Mouse (Mus musculus) adipocyte (in vitro differentiated cells): Measurements from ENCODE around the gene Vegfc.

ENCODE experiments used
- DNase-seq: peaks from one replicate; pipeline ENCODE4 v3.0.0-alpha.2; 2016; ENCODE audit warnings: low spot score

Gene Vegfc

DNA sequence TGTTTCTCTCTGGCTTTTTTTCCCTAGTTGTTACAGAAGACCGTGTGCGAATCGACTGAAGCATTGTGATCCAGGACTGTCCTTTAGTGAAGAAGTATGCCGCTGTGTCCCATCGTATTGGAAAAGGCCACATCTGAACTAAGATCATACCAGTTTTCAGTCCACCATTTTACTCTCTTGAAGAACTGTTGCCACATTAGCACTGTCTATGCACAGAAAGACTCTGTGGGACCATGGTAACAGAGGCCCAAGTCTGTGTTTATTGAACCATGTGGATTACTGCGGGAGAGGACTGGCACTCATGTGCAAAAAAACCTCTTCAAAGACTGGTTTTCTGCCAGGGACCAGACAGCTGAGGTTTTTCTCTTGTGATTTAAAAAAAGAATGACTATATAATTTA is 108.5 kb downstream of the Vegfc start:
- no peak for DNase-seq

- DNase-seq = no peak
These were observed 138.8 kb downstream of the Vegfc start for GRCm38 (mm10) chr8:54216250-54216649.

GRCm38 (mm10) chr8:54228801-54229204 is 151.4 kb downstream of the Vegfc start:
- DNase-seq = no peak

- no peak for DNase-seq
These were observed 153.2 kb downstream of the Vegfc start for GRCm38 (mm10) chr8:54230638-54231037.

DNA sequence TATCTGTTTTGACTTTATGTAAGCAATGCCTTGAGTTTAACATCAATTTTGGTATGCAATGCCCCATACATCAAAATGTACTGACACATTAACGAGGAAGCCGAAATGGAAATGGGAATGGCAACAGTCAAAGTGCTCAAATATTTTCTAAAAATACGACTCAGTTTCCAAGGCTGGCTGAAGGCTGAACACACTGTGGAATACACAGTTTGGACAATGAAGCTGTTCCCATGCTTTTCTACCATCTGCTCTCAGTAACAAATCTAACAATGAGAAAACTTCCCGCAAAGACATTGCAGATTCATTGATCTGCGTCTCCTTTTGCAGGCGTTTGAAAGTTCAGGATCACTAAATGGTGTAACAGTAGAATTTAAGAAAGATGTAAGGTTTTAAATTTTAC is 155.9 kb downstream of the Vegfc start:
- DNase-seq = no peak
